Mouse (Mus musculus) natural killer cell, adult 2 months (primary cell): ENCODE data around the gene Wnt16.
"Not testable (repeated sequence)": the region's sequence is repeated elsewhere in the genome, so short reads cannot be mapped to it uniquely, and the experiment has no call there.

Experiments used
- DNase-seq, 2 experiments: peaks; one replicate each; pipeline ENCODE4 v3.0.0; 2022; ENCODE audit warnings: low spot score in 2 of 2

Gene Wnt16

GRCm38 (mm10) chr6:22288004-22288736 is at the start of gene Wnt16:
Gene Wnt16 (plus strand): TSS chr6:22288227.
- no peak for DNase-seq

- no peak for DNase-seq
Measured at GRCm38 (mm10) chr6:22243321-22243720, 44.7 kb upstream of the Wnt16 start.

- DNase-seq = no peak
Measured at GRCm38 (mm10) chr6:22246696-22247095, 41.3 kb upstream of the Wnt16 start.

DNA sequence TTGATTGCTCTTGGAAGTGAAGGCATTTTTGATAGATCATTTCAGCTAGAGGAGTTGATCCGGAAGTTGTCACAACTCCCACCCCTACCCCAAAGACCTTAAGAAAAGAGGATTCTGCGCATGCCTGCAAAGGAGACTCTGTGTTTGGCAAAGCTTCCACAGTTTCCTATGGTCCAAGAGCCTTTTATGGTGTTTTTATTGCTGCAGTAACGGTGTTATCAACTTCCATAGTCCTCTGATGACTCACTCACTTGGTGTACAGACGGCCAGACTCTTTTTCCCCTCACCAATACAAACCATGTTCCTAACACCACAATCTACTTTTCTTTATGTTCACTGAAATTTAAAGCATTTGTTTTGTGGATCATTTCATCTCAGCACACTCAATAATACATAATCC is 29.2 kb upstream of the Wnt16 start:
- no peak for DNase-seq

GRCm38 (mm10) chr6:22262519-22262918 is 25.5 kb upstream of the Wnt16 start:
- DNase-seq = no peak

- DNase-seq = not testable (repeated sequence)
Measured at GRCm38 (mm10) chr6:22264094-22264493, 23.9 kb upstream of the Wnt16 start.

- DNase-seq = no peak
Measured at GRCm38 (mm10) chr6:22266018-22266417, 22.0 kb upstream of the Wnt16 start.

- DNase-seq = no peak
Measured at GRCm38 (mm10) chr6:22267807-22268667, 20.0 kb upstream of the Wnt16 start.

GRCm38 (mm10) chr6:22268677-22269076 is 19.4 kb upstream of the Wnt16 start:
- DNase-seq = no peak

- no peak for DNase-seq
Measured at GRCm38 (mm10) chr6:22269840-22270521, 18.0 kb upstream of the Wnt16 start.

GRCm38 (mm10) chr6:22277941-22278340 is 10.1 kb upstream of the Wnt16 start:
- no peak for DNase-seq

DNA sequence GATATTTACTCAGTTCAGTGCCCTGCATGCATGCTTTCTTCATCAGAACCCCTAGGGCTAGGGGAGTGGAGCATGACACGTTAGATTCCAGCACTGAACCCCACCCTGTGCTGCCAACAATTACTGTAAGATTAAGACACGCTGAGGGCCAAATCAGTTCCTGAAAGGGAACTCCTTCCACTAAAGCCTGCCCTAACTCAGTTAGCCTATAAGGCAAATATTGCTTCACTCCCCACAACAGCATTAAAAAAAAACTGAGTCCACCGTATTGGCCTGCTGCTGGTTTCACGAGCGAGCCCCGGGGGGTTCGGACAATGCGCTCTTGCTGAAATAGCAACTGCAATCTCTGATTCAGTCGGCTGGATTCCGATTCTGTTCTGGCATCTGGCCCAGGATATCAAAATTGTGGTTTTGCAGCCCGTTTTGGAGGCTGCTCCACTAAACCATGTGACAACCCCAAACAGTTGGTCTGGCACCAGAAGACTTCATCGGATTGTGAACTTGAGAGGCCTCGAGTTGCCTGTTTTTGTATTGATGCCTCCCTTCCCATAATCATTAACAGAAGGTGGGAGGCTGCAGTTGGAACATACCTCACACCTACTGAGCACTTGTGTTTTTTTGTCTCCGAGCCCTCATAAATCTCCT is 7.7 kb upstream of the Wnt16 start:
- no peak for DNase-seq

- no peak for DNase-seq
Measured at GRCm38 (mm10) chr6:22282405-22282804, 5.6 kb upstream of the Wnt16 start.

- DNase-seq = peak in 1 of 2 experiments; percentile 3
Measured at GRCm38 (mm10) chr6:22288737-22289460, 872 bp downstream of the Wnt16 start.

DNA sequence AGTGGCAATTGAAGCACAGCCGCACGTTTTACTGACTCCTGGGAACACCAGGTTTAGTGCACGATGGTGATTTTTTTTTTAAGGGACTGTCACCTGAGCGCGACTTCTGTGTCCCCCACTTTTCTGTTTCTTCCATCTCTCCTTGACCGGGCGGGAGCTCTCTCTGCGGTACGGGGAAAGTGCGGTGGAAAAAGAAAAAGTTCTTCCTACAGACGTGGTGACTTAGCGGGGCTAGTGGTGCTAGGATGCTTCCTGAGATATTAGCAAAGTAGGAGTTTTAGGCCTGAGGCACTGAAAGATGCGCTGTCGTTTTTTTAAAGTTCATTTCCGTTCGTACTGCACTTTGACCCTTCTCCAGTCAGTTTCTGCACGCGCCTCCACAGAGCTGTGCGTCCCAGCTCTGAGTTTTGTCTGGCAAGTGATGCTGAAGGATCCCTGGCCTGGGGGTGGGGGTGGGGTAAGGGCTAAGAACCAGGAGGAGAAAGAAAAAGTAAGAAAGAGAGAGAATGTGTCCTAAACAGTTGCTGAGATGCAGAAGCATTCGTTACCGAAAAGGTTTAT is 1.5 kb downstream of the Wnt16 start:
- DNase-seq = no peak

- no peak for DNase-seq
Measured at GRCm38 (mm10) chr6:22290790-22291189, 2.8 kb downstream of the Wnt16 start.

DNA sequence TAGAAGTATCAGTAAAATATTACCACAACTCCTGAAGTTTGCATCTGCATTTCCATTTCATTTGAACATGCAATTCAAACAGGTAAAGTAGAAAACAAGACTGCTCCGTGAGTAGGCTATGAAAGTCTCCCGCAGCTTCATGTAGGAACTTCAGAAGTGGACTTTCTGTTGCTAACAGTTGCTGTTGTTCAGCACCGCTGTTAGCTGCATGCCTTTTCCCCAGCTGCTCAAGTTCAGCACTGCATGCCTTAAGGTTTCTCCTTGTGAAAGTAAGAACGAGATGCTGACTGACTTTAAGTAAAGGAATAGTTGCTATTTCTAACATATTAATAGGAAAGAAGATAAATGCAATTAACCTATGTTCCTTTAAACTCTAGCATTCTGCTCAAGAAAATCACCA is 4.0 kb downstream of the Wnt16 start:
- no peak for DNase-seq

DNA sequence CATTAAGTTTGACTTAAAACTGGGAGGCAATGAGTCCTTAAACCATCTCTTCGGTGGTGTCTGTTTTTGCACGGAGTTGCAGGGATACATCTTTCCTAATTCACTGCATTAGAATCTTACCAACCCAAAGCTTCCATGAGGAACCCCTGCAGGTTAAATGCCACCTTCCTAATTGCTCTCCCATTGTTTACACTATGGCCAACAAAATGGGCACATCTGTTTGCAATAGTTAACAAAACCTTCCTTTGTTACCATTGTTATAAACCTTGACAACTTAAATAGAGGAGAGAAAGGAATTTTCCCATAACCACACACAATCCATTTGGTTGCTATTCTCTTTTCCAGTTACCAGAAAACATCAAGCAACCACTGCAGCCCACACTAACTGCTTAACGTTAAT is 5.9 kb downstream of the Wnt16 start:
- no peak for DNase-seq

- no peak for DNase-seq
Measured at GRCm38 (mm10) chr6:22297028-22297427, 9.0 kb downstream of the Wnt16 start.

DNA sequence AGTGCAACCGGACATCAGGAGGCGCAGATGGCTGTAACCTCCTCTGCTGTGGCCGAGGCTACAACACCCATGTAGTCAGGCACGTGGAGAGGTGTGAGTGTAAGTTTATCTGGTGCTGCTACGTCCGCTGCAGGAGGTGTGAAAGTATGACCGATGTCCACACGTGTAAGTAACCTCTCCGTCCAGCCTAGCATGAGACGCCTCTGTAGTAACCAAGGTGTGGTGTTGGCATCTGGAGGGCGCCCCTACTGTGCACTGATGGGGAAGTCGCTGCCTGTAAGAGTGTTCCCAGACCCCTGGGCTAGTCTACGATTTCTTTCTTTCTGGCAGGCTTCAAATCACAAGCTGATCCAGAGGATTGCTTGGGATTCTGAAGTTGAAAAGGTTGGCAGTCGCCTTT is 10.0 kb downstream of the Wnt16 start:
- no peak for DNase-seq
